Mouse (Mus musculus): ENCODE measurements at regions not wholly inside any gene's neighbourhood (a gene's known extent, or its start where the extent isn't known, plus 50 kb on each side); places are given as distances from the start of the nearest gene placed in this dataset.

DNA sequence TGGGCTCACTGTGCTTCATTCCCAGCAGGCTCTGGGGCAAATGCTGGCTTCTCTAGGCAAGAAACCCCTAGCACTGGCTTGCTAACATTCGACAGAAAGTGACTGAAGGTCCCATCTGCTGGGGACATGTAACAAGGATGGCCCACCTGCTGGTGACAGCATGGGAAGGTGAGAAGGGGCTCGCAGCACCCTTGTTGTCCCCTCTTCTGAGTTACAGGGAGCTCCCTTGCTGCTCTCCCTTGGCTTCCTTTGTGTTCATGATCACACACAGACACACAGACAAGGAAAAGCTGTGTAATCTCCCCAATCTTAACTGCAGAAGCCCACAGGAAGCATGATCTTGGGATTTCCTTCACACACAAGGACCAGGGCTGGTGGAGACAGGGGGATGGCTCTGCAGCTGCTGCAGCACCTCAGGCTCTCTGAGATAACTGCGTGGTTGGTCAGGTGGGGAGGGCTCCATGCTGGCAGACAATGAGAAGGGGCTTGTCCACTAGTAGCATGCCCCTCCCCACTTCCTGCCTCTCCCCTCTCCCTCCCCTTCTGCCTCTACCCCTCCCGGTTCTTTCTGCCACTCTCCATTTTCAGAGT, 95.3 kb upstream of the Trpm1 start:
- peak; percentile 47 for DNase-seq

DNA sequence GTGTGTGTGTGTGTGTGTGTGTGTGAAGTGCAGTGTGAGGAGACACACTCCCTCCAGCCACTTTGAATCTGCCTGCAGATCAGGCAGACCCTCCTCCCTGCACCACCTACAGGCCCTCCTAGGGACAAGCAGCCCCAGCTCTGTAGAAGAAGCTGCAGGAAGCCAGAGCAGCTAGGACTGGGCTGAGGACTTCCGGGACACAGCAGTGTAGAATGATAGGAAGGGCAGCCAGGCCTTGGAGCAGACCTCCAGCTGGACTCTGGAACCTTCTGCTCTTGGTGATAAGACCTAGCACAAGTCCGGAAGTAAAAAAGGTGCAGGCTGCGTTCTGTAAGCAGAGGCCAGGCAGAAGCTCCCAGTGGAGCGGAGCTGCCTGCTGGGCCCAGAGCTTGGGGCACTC, 95.8 kb upstream of the Trpm1 start:
- peak; percentile 85 for DNase-seq

DNA sequence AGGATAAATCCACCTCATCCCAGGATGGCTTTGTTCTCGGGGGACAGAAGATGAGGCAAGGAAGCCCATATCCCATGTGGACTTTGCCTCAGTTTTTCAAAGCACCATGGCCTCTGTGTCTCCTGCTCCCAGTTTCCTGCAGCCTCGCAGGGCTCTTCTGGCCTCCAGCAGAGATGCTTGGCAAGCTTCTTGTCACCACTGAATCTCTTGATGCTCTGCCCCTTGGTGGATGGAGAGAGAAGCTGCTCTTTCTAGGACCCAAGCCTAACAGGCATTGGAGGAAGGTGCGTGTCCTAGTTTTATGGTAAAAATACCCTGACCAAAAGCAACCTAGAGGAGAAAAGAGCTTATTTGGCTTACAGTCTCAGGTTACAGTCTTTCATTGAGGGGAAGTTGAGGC, 97.1 kb upstream of the Trpm1 start:
- DNase-seq = no peak

GRCm38 (mm10) chr7:64054996-64055395, 98.6 kb upstream of the Trpm1 start:
- no peak for DNase-seq

DNA sequence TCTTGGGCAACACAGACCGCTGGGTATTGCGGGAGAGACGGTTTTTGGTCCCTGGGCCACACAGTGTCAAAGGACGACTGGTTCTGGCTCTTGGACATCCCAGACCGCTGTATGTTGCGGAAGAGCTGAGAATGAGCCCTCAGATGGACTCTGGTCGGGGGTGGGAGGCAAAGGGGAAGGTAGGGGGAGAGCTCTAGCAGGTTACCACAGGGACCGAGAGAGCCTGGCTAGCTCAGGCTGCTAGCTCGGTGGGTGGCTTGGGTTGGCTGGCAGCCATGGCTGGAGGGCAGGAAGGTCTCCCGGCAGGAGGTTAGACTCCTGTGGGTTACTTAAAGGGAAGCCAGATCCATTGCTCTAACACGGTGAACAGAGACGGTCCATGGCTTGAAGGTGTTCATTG, 99.9 kb upstream of the Trpm1 start:
- no peak for DNase-seq

DNA sequence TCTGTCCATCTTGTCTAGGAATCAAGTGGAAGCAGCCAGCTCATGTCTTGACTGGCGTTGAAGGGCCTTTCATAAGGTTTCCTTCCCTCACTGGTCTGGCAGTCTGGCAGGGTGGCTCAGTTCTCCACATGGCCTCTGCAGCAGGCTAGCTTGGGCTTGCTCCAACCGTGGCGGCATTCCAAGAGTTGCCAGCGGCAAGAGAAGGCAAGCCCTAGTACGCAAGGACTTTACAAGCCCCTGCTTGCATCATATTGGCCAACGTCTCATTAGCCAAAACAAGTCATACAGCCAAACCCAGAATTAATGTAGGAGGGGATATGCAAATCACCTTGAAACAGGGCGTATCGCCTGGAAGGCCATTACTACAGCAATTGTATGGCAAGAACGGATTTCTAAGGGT, 101.2 kb upstream of the Trpm1 start:
- no peak for DNase-seq

DNA sequence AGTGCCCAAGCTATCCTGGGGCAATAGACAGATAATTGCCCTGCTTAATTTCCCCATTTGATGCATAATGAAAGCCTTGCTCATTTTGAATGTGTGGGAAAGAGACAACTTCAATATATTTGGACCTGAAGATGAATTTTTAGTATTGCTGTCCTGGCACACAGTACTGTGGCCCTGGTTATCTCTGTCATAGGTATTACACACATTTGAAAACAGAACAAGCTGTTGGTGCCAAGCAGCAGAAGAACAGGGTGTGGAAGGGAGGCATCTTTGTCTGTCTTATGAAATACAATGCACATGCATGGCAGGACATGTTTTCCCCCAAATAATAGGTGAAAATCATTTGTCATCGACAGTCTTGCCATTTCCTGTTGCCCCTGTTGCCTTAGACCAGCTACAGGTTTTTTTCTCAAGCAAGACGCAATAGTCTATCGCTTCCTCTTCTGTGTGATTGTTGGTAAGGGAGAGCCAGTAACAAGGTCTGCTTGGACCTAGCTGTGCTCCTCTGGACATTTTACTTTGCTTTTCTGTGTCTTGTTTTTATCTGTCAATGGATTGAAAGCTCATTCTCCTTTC, 102.7 kb upstream of the Trpm1 start:
- DNase-seq = no peak

DNA sequence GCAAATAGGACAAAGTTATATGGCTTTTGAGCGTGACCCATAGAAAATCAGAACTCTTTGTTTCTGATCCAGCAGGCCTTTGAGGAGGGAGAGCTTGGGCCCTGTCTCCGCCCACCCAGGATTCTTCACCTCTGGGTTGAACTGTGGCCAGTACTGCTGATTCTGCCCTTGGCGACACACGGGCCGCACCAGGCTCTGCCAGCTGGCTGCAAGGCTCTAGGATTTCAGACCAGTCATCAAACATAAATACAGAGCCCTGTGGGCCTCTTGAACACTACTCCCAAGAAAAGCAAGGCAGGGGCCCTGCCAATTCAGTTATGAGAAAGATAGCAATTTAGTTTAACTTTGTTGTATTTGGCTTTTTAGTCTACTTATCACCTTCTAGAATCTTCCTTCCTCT, 103.4 kb upstream of the Trpm1 start:
- DNase-seq = peak; percentile 63

- peak; percentile 89 for DNase-seq
Measured at GRCm38 (mm10) chr7:64049183-64049965, 104.3 kb upstream of the Trpm1 start.

DNA sequence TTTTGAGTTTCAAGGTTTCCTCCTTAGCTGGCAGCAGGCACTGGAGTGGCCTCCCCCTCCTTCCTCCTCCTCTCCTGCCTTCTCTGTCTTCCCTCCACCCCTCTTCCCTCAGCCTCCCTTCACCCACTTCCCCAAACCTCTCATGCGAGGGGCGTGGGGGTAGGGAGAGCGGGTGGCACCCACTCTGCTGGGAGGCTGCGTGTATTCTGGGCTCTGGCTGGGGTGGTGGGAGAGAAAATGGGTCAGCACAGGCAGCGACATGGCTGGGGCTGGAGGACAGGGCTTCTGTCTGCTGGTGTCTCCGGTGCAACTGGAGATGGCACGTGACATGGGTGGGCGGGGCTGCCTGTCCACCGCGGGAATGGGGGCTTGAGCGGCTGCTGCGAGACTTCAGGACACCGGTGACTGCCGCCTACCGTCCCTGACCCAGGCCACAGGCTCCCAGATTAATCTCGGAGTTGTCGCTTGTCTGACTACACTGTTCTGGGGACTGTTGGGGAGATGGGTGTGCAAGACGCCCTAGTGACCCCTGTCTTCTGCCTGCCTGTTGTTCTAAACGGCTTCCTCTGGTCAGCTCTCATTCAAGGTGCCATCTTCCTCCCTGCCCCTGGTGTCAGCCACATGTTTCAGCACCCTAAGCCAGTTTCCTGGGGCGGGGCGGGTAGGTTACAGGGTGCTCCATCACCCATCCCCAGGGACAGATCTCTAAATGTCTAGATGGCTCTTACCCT, 105.0 kb upstream of the Trpm1 start:
- peak; percentile 93 for DNase-seq

- no peak for DNase-seq
Measured at GRCm38 (mm10) chr7:64047831-64048230, 105.8 kb upstream of the Trpm1 start.

GRCm38 (mm10) chr7:64045292-64045691, 106.6 kb upstream of the Klf13 start:
- no peak for DNase-seq

GRCm38 (mm10) chr7:64042978-64043377, 104.3 kb upstream of the Klf13 start:
- no peak for DNase-seq

- DNase-seq = no peak
Measured at GRCm38 (mm10) chr7:64041303-64041702, 102.6 kb upstream of the Klf13 start.

GRCm38 (mm10) chr7:64040026-64040737, 101.5 kb upstream of the Klf13 start:
- peak; percentile 68 for DNase-seq

DNA sequence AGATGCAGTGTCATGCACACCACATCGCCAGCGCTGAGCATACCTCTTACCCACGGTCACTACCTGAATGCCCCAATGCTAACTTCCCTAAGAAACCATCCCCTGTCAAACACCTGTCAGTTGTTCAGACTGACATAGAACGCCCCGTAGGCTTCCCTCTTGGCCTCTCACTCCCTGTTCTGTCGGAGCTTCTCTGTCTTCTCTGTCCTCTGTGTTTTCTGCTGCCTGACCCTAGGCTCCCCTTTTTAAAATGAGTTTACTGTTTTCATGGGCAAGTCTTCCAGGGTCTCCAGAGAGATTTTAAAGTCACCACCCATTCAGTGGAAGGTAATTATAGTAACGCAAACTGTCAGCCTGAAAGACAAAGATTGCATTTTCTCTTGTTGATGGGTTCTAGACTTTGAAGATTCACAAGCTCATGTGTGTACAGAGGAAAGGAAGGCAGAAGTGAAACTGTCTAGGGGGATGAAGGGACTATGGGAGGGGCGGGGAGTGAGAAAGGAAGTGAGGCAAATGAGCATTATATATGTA, 99.1 kb upstream of the Klf13 start:
- DNase-seq = no peak

- DNase-seq = peak; percentile 63
Measured at GRCm38 (mm10) chr7:64036154-64036553, 97.4 kb upstream of the Klf13 start.

DNA sequence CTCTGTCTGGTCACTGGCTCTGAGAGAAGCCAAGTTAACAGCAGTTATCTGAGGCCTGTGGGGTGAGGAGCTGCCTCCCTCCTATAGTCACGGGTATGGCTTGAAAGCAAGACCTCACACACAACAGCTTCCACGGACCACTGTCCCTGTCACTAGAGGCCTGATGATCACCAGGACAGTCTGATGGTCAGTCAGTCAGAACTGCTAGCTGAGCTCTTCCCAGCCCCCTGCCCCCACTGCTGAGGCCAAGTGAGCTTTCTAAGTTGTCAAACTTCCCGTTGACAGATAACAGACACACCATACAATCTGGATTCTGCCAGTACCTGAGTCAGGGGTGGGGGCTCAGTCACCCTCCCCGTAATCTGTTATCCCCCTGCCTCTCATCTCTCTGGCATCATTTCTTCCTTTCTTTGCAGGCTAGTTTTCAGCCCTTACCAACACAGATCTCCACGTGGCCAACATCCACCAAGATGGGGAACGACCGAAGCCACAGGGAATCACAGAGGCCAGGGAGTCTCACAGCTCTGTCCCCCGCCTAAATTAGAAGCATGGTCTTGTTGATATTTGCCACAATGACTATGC, 96.4 kb upstream of the Klf13 start:
- DNase-seq = peak; percentile 31

DNA sequence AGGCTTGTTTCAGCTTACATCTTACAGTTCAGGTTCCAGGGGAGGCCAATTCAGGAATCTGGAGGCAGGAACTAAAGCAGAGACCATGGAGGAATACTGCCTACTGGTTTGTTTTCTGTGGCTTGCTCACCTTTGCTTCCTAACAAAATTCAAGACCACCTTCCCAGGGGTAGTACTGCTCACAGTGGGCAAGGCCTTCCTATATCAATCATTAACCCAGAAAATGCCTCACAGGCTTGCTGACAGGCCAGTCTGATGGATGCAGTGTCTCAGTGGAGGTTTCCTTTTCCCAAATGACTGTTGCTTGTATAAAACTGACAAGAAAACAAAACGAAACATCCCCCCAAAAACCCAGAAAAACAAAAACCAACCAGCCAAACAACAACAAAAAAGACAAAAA, 95.8 kb upstream of the Klf13 start:
- DNase-seq = no peak

DNA sequence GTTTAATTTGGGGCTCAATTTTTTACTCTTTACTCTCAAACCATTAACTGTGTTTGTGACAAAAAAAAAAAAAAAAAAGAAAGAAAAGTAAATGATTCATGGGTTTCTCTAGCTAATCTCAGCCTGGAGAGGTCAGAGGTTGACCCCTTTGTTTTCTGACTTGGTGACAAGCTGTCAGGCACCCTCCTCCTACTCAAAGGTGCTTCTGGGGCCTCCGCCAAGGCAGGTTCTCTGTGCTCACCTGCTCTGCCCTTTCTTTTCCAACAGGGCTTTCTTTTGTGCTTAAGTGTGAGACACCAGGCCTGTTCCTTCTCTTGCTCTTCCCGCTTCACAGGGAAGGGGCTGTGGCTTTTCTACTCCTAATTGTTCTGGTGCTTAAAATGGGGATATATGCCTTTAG, 94.7 kb upstream of the Klf13 start:
- no peak for DNase-seq

- no peak for DNase-seq
Measured at GRCm38 (mm10) chr7:64032921-64033354, 94.2 kb upstream of the Klf13 start.

DNA sequence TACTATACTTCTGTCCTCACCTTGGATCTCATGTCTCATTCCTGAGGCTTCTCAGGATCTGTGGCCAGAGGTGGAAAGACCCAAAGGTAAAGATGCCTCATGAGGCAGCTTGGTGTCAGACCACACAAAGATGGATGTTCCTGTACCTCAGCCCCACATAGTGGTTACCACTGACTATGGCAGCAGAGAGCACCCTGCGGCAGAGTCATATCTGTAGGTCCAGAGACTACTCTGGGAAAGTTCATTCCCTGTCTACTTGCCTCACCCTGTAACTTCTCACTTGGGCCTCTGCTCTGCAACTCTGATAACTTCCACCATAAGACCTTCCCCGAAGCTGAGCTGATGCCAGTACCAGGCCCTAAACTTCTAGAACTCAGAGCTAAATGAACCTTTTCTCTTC, 91.9 kb upstream of the Klf13 start:
- DNase-seq = peak; percentile 36
